Mouse (Mus musculus): ENCODE measurements around the gene Kcnip3.

Kcnip3 gene

DNA sequence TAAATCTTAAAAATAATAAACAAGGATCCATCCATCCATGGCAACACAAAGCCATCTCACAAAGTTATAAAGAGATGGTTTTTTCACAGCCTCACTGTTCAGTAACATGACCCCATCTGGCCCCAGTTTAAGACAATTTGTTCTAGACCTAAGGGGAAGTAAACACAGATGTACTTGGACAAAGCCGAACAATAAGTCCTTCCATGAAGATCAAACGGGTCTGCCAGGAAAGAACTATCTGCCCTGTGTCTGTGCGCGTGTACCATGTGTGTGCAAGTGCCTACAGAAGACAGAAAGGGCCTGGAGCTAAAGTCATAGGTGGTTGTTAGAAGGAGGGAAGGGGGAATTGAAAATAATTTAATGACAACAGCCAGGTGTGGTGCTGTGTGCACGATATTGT lies 51.7 kb downstream of the Kcnip3 start:
- DNase-seq (ENCODE audit: low read depth): no peak

DNA sequence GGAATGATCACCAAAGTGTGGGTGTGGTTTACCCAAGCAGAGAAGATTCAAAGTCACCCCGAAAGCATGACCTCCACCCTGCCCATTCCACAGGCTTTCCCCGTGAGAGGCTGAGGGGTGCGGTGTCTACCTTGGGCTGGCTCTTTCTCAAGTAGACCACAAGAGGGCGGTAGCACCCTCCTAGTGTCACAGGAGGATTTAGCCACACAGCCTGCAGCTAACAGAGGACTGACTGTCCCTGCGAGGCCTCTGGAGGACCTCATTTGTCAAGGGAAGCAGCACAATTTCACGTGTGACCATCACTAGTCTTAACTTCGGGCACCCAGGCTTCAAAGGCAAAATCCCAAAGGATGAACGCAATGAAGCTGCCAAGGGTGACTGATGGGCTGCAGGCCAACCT lies 59.6 kb downstream of the Kcnip3 start:
- peak; percentile 56 for DNase-seq (ENCODE audit: low read depth)

DNA sequence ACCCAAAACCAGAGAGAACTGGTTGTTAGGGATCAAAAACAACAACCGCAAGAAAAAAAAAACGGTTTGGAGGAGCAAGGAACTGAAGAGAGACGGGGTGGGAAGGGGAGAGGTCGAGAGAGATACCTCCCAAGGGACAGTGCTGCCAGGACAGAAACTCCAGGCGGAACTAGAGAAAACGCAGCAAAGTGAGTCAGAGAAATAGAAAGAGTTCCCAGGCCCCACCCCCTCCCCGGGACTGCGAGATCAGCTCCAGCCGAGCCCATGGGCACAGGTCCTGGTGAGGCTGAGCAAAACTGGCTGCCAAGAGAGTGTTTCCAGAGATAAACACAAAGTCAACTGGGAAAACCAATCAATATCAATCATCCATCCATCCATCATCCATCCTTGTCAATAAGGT lies 60.5 kb downstream of the Kcnip3 start:
- DNase-seq (ENCODE audit: low read depth): no peak

DNA sequence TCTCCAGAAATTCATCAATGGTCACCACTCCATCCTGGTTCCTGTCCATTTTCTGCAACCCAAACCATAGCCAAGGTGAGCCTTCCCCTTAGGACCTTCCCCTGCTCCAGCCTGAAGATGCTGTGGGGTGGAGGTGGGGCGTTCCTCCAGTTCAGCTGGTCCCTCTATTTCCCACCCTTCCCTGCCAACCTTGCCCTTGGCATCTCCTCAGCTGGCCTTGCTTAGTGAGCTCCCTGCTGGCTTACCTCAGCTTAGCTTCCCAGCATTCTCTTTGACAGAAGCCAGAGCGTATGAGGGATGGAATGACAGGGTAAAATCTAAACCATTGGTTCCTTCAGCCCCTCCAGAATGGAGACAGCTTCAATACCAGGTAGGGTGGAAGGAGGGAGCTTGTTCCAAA lies 62.6 kb downstream of the Kcnip3 start:
- DNase-seq (ENCODE audit: low read depth): no peak

DNA sequence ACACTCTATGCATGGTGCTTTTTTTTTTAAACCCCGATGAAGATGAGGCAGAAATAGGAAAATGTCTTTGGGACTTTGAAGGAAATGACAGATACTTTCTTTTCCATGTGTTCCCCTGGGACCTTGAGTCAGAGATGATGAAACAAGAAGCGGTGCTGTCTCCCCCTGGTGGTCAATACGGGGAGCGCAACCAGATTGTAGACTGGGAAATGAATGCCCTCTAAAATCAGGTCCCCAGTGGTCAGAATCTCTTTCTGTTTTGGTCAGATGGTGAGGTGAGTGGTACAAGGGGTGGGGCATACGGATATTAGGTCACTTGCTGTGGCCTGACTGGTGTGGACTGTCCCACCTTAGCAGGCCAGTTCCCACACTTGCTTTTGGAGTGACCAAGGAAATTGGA lies 68.1 kb downstream of the Kcnip3 start:
- peak; percentile 74 for DNase-seq (ENCODE audit: low read depth)

DNA sequence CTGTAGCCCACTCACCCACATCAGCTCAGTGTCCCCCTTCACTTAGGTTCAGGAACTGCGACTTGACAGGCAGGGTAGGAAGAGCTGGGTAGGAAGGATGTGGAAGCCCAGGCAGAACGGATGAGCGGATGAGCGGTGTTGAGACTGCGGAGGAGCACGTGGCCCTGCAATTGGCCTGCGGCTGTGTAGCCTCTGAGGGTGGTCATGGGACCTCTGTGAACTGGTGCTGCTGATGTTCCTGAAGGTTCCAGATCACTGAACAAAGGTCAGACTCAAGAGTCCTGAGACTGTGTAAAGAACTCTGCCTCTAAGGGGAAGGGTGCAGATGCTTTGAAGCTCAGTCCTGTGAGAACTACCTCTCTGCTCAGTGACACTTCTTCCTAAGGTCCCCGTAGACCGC lies 68.8 kb downstream of the Kcnip3 start:
- no peak for DNase-seq (ENCODE audit: low read depth)

DNA sequence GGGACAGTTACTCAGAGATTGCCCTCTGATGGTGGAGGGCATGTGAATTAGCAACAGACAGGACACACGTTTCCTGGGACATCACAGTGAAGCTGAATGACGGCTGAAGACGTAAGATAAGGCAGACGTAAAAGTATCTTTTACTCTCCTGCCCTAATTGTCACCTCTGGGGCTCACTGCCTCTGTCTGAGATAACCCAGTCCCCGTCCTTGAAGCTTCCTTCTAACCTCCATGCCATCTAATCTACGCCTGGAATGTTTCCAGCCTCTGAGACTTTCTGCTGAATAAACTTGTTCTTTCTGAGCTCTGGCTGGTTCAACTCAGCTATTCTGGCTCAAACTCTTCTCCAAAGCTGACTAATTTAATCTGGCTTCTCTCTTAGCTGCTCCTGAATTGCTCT lies 70.1 kb downstream of the Kcnip3 start:
- no peak for DNase-seq (ENCODE audit: low read depth)

DNA sequence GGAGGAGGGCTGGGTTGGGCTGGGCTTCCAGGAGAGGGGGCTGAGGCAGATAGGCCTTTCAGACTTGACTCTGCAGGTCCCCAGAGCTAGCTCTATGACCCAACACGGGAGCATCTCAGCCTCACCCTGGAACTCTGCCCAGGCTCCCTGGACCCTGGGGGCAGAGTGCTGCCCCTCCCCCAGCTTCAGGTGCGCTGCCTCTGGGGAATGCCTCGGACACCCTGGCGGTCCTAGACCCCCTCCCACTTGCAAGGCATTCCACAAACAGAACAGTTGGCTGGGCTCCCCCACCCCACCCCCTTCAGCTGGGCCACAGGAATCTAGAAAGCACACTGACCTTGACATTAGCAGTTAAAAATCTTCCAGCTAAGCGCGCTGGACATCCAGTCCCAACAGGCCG lies 72.2 kb downstream of the Kcnip3 start:
- DNase-seq (ENCODE audit: low read depth): no peak

DNA sequence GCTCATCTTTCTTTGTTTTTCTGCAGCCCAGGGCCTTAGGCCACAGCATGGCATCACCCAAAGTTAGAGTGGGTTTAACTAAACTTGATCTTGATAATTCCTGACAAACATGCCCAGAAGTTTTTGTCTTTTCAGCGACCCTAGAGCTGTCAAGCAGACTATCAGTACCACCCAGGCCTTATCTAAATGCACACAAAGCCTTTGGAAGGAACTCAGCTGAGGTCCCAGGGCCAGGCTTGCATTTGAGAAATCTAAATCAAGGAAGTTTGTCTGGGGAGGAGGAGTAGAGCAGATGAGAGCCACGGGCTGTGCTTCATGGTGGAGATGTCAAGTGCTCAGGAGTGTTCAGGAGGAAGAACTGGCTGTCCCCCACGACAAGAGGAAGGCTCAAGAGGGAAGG lies 75.0 kb downstream of the Kcnip3 start:
- DNase-seq (ENCODE audit: low read depth): no peak

DNA sequence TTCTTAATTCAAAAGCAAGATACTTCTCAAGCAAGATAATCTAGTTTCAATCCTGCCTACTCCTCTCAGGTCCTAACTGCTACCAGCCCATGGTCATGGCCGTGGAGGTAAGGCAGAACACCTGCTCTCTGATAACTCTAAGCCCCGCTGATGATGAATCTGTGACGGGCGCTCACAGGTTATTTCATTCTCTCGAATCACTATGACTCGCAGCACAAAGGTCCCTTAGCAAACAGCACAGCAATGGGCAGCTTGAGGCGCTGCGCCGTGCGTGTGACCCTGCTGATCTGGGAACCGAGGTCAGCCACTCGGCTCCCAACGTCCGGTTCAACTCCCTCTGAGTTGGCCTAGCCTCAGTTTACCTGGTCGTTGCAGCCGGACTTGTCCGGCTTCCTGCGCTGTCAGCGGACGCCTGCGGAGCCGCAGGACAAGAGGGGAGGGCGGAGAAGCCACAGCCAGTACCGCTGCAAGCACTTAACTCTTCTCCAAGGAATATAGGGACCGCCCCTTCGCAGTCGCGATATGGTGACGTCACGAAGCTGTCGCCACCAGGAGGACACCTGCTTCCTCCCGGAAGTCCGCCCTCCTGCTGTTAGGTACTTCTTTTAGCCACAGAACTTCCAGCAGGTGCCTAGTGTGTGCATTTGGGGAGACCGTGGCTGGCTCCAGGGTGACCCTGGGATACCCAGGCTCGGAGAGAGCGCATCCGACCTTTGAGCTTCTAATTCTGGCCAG lies 77.7 kb downstream of the Kcnip3 start, which contains the start of gene Fahd2a:
Gene Fahd2a, minus strand, starts transcription at position 511 of the 735 bp plus-strand sequence.
- peak; percentile 95 for DNase-seq (ENCODE audit: low read depth)

DNA sequence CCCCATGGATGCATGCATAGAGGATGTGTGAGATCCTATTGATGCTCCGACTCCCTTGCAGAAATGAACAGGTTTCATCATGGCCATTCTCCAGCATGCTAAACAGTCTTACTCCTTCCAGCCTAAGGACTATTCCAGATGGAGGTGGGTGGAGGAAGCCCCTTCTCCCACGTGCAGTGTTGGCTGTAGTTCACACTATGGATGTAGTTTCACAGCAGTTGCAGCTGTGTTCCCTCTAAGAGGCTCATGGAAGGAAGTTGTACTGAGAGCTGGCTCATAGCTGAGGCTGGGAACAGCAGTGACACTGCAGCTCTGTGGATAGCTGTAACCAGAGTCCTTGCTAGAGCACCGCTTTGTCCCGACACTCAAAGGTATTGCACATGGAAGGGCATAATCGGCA lies 84.2 kb downstream of the Kcnip3 start:
- DNase-seq (ENCODE audit: low read depth): no peak

DNA sequence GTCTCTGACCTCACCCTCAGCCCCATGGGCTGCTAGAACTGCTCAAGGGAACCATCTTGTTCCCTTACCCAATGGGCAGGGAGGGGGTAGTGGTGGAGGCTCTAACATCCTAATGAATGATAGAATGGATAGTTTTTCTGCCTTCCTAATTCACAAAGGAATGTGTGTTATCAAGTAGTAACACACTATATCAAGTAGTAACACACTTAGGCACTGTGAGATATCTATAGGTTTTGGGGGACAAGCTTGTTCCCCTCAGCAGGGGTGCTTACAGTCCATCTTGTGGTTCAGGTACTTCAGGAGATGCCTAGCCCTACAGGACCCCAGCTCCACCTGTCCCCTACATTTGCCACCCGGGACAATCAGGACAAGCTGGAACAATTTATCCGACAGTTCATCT lies 86.3 kb downstream of the Kcnip3 start:
- DNase-seq (ENCODE audit: low read depth): no peak

DNA sequence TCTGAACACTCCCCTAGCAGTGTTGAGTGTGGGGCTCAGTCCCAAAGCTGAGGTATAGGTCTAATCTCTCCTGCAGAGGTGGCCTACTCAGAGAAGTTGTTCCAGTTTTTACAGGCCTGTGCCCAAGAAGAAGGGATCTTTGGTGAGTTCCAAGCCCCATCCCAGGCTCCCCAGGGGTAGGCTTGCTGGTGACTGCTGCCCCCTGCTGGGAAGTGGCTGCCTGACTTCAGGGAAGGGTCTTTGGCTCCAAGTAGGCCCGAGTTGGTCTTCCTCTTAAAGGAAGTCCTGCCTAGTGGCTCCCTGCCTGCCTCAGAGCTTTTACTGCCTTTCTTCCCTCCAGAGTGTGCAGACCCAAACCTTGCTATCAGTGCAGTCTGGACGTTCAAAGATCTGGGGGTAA lies 86.8 kb downstream of the Kcnip3 start:
- DNase-seq (ENCODE audit: low read depth): peak; percentile 29

DNA sequence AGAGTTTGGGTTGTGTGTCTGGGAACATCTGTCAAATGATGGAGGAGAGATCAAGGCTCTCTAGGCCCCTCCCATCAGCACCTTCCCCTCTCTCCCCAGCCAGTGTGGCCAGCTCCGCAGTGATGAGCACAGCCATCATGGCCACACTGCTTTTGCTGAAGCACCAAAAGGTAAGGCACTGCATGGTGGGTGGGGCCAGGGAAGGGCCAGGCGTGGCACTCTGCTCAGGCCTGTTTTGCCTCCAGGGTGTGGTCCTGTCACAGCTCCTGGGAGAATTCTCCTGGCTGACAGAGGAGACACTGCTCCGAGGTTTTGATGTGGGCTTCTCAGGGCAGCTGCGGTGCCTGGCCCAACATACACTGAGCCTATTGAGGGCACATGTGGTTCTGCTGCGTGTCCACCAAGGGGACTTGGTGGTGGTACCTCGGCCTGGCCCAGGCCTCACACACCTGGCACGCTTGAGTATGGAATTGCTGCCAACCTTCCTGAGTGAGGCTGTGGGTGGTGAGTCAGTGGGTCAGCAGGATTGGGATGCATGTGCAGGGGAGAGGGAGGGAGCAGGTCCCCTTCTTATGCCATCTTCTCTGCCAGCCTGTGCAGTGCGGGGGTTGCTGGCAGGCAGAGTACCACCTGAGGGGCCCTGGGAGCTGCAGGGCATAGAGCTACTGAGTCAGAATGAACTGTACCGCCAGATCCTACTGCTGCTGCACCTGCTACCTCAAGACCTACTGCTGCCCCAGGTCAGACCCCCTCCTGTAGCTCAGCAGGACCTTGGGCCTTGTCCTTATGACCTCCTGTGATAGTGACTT lies 88.2 kb downstream of the Kcnip3 start:
- DNase-seq (ENCODE audit: low read depth): no peak

DNA sequence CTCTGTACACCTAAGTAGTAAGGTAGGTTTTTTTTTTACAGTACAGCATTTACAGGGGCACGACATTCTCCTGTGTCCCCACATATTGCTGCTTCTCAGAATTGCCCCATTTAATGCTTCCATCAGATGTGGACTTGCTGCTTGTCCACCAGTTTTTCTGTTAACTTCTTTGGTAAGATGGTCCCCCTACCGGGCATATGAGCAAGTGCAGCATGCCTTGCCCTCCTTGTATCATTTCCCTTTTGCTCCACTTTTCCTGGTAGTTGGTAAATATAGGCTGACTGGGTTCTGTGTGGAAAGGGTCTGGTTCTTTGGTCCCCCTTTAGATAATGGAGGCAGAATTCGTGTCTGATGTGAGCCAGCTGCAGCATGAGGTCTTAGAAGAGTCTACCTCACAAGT lies 91.7 kb downstream of the Kcnip3 start:
- DNase-seq (ENCODE audit: low read depth): peak; percentile 68

DNA sequence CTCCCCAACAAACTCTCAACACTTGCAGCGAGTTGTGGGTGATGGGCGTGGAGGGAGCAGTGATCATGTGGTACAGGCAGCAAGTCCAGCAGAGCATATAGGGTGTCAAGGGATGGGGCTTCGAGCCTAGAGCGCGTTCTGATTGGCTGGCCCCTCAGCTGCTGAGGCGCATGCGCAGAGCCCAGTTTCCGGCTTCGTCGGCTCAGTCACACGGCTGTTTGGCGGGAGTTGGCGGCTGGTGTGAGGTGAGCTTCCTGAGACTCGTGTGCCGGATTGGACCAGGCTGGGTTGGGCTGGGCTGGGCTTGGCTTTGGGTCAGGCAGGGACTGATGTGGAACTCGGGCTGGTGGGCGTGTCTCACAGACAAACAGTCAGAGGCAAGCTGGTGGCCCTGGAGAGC lies 96.9 kb downstream of the Kcnip3 start, which contains the start of gene Gpat2:
Gene Gpat2, plus strand, starts transcription at position 223 of the 400 bp plus-strand sequence.
- DNase-seq (ENCODE audit: low read depth): no peak

DNA sequence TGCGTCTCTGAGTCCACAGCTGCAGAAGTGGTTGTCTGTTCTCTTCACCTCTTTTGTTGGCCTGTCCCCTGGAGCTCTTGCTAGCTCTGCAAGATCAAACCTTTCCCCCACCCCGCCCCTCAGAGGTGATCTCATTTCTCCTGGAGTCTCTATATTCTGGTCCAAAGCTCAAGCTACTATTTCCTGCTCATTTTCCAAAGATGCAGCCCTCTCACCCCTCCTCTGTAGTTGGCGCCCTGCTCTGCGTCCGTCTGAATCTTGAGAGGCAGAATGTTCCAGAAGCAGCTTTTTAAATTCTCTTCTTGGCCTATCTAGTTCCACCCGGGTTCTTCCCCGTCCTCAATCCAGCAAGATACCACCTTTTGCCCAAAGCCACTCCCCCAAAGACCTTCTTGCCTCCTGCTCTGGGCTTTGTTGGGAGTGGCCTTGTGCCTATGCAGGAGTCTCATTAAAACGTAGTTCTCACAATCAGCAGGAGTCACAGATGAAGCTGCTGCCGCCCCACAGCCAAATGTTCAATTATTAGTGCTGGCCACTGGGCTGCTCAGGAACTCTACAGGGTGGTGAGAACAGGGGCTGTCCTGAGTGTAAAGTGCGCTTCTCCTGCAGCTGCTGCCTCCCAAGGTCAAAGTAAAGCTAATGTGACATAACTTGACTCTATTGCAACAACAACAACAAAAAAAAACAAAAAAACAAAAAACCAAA lies 103.5 kb downstream of the Kcnip3 start:
- no peak for DNase-seq (ENCODE audit: low read depth)

DNA sequence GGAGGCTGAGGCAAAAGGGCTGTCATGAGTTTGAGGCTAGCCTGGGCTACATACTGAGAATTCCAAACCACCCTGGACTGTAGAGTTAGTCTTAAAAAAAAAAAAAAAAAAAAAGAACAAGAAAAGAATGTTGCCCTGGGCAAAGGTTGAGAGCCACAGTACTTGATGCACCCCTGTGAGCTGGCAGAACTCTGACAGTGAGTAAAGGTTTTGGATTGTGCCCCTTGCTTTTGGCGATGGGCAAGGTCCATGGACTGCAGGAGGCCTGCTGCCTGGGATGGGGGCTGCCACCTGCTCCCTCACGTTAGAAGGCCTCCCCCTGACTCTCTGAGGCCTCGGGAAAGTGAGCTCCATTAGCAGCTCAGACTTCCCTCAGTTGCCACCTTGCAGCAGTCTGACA lies 105.2 kb downstream of the Kcnip3 start:
- no peak for DNase-seq (ENCODE audit: low read depth)

DNA sequence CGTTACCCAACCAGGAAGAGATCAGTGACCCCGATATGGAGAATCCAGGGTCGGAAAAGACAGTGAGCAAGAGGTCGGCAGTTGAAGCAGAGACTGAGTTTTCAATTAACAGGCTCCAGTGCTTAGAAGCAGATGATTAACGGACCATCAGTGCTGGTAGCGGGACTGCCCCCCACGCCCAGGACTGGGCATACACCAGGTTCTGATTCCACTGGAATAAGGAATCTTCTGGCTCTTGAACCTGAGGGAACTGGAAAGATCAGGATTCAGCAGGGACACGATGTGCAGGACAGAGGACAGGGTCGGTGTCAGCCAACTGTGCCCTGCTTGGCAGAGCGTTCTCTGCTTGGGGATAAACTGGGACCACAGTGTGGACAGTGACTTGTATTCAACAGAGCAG lies 106.1 kb downstream of the Kcnip3 start:
- DNase-seq (ENCODE audit: low read depth): no peak

DNA sequence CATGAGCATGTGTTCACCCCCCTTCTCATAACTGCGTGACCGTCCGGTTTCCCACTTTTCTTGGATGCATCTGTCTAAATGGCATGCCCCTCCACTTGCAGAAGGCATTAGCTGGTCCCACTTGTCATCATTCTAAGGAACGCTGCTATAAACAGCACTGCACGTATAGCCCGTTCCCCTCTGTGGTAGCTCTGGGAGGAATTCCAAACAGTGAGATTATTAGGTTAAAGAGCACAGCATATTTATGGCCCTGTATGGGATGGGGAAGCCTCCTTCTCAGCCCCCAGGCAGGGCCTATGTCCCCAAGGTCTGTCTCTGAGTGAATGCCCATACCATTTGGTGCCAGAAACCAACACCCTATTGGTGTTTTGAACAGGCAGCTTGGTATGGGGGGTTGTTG lies 110.8 kb downstream of the Kcnip3 start:
- no peak for DNase-seq (ENCODE audit: low read depth)

Data from 416B (cell line).